9 mouse cellular contexts compared by ENCODE assay signal in the genomic region with DNA sequence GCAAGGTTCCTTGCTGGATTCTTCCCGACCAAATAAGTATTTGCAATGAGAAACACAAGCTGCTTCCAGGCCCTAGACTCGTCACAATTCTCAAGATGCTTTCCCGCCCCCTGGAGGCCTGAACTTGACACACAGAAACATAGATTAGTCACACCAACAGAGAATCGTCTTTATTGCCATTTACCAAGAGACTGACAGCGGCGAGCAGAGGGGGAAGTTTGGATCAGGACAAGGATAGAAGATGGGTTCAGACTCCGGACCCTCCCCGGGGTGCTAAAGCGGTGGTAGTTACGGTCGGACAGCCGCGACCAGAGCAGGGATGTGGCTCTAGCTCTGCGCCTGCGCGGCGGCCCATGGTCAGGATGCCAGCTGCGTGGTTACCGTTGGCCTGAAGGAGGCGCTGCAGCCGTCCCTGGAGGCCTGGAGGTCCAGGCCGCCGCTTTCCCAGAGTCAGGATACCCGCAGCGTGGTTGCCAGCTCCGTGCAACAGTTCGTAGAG. TPM values are rescaled to one million over a fixed set of nuclear protein-coding genes. Genes with fewer than 3 reads are reported as not detected.
DNase-seq lines count a peak whose midpoint lies in the region; ATAC-seq and TF ChIP-seq lines count a peak whose summit lies in the region.
"Had no signal": no experiment of that assay in that cellular context is flagged by ENCODE, and none has a peak within 500 bp of the region (broad histone marks: within the 10 kb centered on the region; RNA-seq: fewer than 3 reads in every experiment).

No protein-coding gene starts in this region.

- peak; percentile 85 for DNase-seq in CH12.LX (ENCODE audit: extremely low read depth)
- DNase-seq in c-Kit-positive CD71-positive TER-119-negative erythroid progenitor cells, embryonic 14.5 days (ENCODE audit: low read depth), result peak; percentile 75
- peak; percentile 94 for DNase-seq in forebrain, embryonic 11.5 days (ENCODE audit: low spot score)
- DNase-seq in kidney, postnatal 25 days, result peak; percentile 86 to 87
- peak in 2 of 3 experiments; percentile 53 to 70 for DNase-seq in liver, embryonic 14.5 days (ENCODE audit: low read depth in 3 of 3, low spot score in 3 of 3)
- DNase-seq in neural tube, embryonic 11.5 days (ENCODE audit: low spot score), result peak; percentile 92

- no peaks in the 10 kb centered on the region for H3K9me3 ChIP-seq in CH12.LX (replicated peaks; ENCODE audit: low read length)
- no peaks in the 10 kb centered on the region for H3K9me3 ChIP-seq in forebrain, embryonic 11.5 days (ENCODE audit: control insufficient read depth, low read length)
- no peaks in the 10 kb centered on the region for H3K9me3 ChIP-seq in heart, embryonic 16.5 days (replicated peaks; ENCODE audit: control insufficient read depth, low read length)
- H3K9me3 ChIP-seq in liver, embryonic 14.5 days (ENCODE audit: control insufficient read depth, low read length), result no peaks in the 10 kb centered on the region
- H3K9me3 ChIP-seq in neural tube, embryonic 11.5 days (ENCODE audit: control insufficient read depth, low read length), result no peaks in the 10 kb centered on the region
- H3K9me3 ChIP-seq in stomach, embryonic 16.5 days (replicated peaks; ENCODE audit: control insufficient read depth, low read length), result no peaks in the 10 kb centered on the region

- WGBS in forebrain, embryonic 11.5 days, result under 1% methylated on average over 27 of the region's 27 CpGs
- WGBS in heart, embryonic 16.5 days, result under 1% methylated on average over 27 of the region's 27 CpGs
- under 1% methylated on average over 27 of the region's 27 CpGs for WGBS in liver, embryonic 14.5 days (ENCODE audit: insufficient replicate concordance)
- under 1% methylated on average over 27 of the region's 27 CpGs for WGBS in neural tube, embryonic 11.5 days
- WGBS in stomach, embryonic 16.5 days, result 1% methylated on average over 27 of the region's 27 CpGs

- ATAC-seq in forebrain, embryonic 11.5 days (replicated peaks; ENCODE audit: low FRiP score), result peak; percentile 75
- ATAC-seq in heart, embryonic 16.5 days (replicated peaks; ENCODE audit: extremely low read depth, insufficient read depth, low FRiP score), result peak; percentile 64
- peak; percentile 67; the same call in 1 of the 2 replicates for ATAC-seq in liver, embryonic 14.5 days (ENCODE audit: insufficient read depth)
- 0 out of 2 replicates have a peak, but pooled peaks have one; percentile 45 for ATAC-seq in neural tube, embryonic 11.5 days (ENCODE audit: insufficient read depth, low FRiP score, low TSS enrichment)
- peak; percentile 44; the same call in 1 of the 2 replicates for ATAC-seq in stomach, embryonic 16.5 days (ENCODE audit: insufficient read depth, low FRiP score)

- H3K4me2 ChIP-seq in CH12.LX (ENCODE audit: insufficient read depth, low read depth, poor library complexity, severe bottlenecking), result peak overlapping the region; percentile 29
- H3K4me2 ChIP-seq in forebrain, embryonic 11.5 days (ENCODE audit: low read depth, low read length, severe bottlenecking), result peak overlapping the region; percentile 85
- H3K4me2 ChIP-seq in heart, embryonic 16.5 days (ENCODE audit: low read depth, low read length), result peak overlapping the region; percentile 89
- H3K4me2 ChIP-seq in liver, embryonic 14.5 days (ENCODE audit: low read depth), result peak overlapping the region; percentile 79
- peak overlapping the region; percentile 60 for H3K4me2 ChIP-seq in neural tube, embryonic 11.5 days (ENCODE audit: low read depth)
- H3K4me2 ChIP-seq in stomach, embryonic 16.5 days (ENCODE audit: low read depth, low read length), result peak overlapping the region; percentile 82

- peak overlapping the region; percentile 50 to 70 (median 51) for H3K4me3 ChIP-seq in CH12.LX (replicated peaks in 1 of 3; ENCODE audit: low read depth in 2 of 3, low read length in 2 of 3, poor library complexity in 1 of 3)
- H3K4me3 ChIP-seq in forebrain, embryonic 11.5 days (ENCODE audit: low read depth, low read length), result peak overlapping the region; percentile 35
- H3K4me3 ChIP-seq in heart, embryonic 16.5 days (ENCODE audit: low read length), result peak overlapping the region; percentile 62
- peak overlapping the region; percentile 55 to 57 for H3K4me3 ChIP-seq in liver, embryonic 14.5 days (ENCODE audit: insufficient read depth in 1 of 2, low read depth in 2 of 2, low read length in 2 of 2)
- H3K4me3 ChIP-seq in neural tube, embryonic 11.5 days (ENCODE audit: low read depth, low read length), result peak overlapping the region; percentile 37
- peak overlapping the region; percentile 52 for H3K4me3 ChIP-seq in stomach, embryonic 16.5 days (replicated peaks; ENCODE audit: low read length)

- in situ Hi-C loops in CH12.LX (cut with MboI; ENCODE audit: low pct_ligation_motif_present, low pct_unique_long_range_greater_than_20kb, low sequenced_read_pairs), result loop anchor here (10.0 kb wide), 1 partner anchor 193 kb away; no protein-coding TSS in a partner anchor

- H3K27me3 ChIP-seq in CH12.LX (replicated peaks), result peaks cover 12% of the 10 kb centered on the region
- peaks cover 13% of the 10 kb centered on the region for H3K27me3 ChIP-seq in forebrain, embryonic 11.5 days (ENCODE audit: control insufficient read depth, insufficient read depth, low read length)
- H3K27me3 ChIP-seq in heart, embryonic 16.5 days (ENCODE audit: control insufficient read depth, insufficient read depth, low read length), result peaks cover 40% of the 10 kb centered on the region
- peaks cover 34% of the 10 kb centered on the region for H3K27me3 ChIP-seq in liver, embryonic 14.5 days (ENCODE audit: control insufficient read depth, insufficient read depth, low read length)
- H3K27me3 ChIP-seq in neural tube, embryonic 11.5 days (ENCODE audit: control insufficient read depth, insufficient read depth, low read length), result peaks cover 16% of the 10 kb centered on the region
- H3K27me3 ChIP-seq in stomach, embryonic 16.5 days (ENCODE audit: control insufficient read depth, insufficient read depth, low read length), result peaks cover 34% of the 10 kb centered on the region

- TF ChIP-seq POLR2A in CH12.LX (IDR thresholded peaks at IDR 0.05; ENCODE audit: low read depth, low read length), result peak; percentile 27; the same call in 1 of the 2 replicates

- peak; percentile 73 for TF ChIP-seq RAD21 in CH12.LX (IDR thresholded peaks at IDR 0.05; ENCODE audit: low read depth, low read length)

- H3K9ac ChIP-seq in CH12.LX (ENCODE audit: insufficient read depth, low read depth), result peak overlapping the region; percentile 11; the same call in 1 of the 2 replicates
- peak overlapping the region; percentile 63 for H3K9ac ChIP-seq in forebrain, embryonic 11.5 days (ENCODE audit: low read length)
- H3K9ac ChIP-seq in heart, embryonic 16.5 days (ENCODE audit: low read length), result peak overlapping the region; percentile 65
- peak overlapping the region; percentile 43 for H3K9ac ChIP-seq in liver, embryonic 14.5 days (replicated peaks)
- peak overlapping the region; percentile 52 for H3K9ac ChIP-seq in neural tube, embryonic 11.5 days (ENCODE audit: low read length)
- peak overlapping the region; percentile 65 for H3K9ac ChIP-seq in stomach, embryonic 16.5 days (ENCODE audit: low read length)

- H3K79me2 ChIP-seq in CH12.LX (replicated peaks; ENCODE audit: control insufficient read depth, extremely low read depth, insufficient read depth, poor library complexity, severe bottlenecking), result no peaks in the 10 kb centered on the region

- TF ChIP-seq EP300 in CH12.LX (IDR thresholded peaks at IDR 0.05; ENCODE audit: low read length), result no peak
- no peak for TF ChIP-seq EP300 in liver, embryonic 14.5 days (IDR thresholded peaks at IDR 0.05; ENCODE audit: low read depth)

- peak; percentile 21 to 72; a peak in 3 of 4 replicates for TF ChIP-seq CTCF in CH12.LX (conservative IDR thresholded peaks at IDR 0.05 in 1 of 2, IDR thresholded peaks at IDR 0.05 in 1 of 2; ENCODE audit: low read depth in 2 of 2, low read length in 2 of 2)
- peak; percentile 88 for TF ChIP-seq CTCF in liver, embryonic 14.5 days (IDR thresholded peaks at IDR 0.05; ENCODE audit: low read depth)

- peaks cover 3 to 7% of the 10 kb centered on the region in 2 experiments for H3K36me3 ChIP-seq in CH12.LX (replicated peaks in 1 of 2; ENCODE audit: control insufficient read depth in 1 of 2, insufficient read depth in 1 of 2, low read length in 1 of 2)
- H3K36me3 ChIP-seq in forebrain, embryonic 11.5 days (ENCODE audit: control insufficient read depth, insufficient read depth, low read length), result no peaks in the 10 kb centered on the region
- H3K36me3 ChIP-seq in heart, embryonic 16.5 days (ENCODE audit: control insufficient read depth, insufficient read depth), result 0 out of 2 replicates have a peak, but pooled peaks cover 2% of the 10 kb centered on the region
- H3K36me3 ChIP-seq in liver, embryonic 14.5 days (replicated peaks; ENCODE audit: control insufficient read depth, insufficient read depth, low read depth), result no peaks in the 10 kb centered on the region
- no peaks in the 10 kb centered on the region for H3K36me3 ChIP-seq in neural tube, embryonic 11.5 days (ENCODE audit: control insufficient read depth, insufficient read depth, low read length)
- H3K36me3 ChIP-seq in stomach, embryonic 16.5 days (ENCODE audit: control insufficient read depth, insufficient read depth, low read length), result no peaks in the 10 kb centered on the region

- dilution Hi-C loops in CH12.LX (cut with MboI; ENCODE audit: extremely low pct_ligation_motif_present, extremely low pct_unique_long_range_greater_than_20kb, low sequenced_read_pairs), result no loop called here

- no peak overlapping the region for H3K27ac ChIP-seq in CH12.LX (ENCODE audit: insufficient read depth, low read depth)
- H3K27ac ChIP-seq in forebrain, embryonic 11.5 days (ENCODE audit: low read depth, low read length), result no peak overlapping the region
- no peak overlapping the region for H3K27ac ChIP-seq in heart, embryonic 16.5 days (ENCODE audit: low read length)
- H3K27ac ChIP-seq in liver, embryonic 14.5 days, result no peak overlapping the region
- H3K27ac ChIP-seq in neural tube, embryonic 11.5 days (ENCODE audit: low read depth, low read length), result no peak overlapping the region
- no peak overlapping the region for H3K27ac ChIP-seq in stomach, embryonic 16.5 days (ENCODE audit: low read length)

- H3K4me1 ChIP-seq in CH12.LX (ENCODE audit: control insufficient read depth in 1 of 2, insufficient read depth in 2 of 2), result peaks cover 24 to 51% of the 10 kb centered on the region in 2 experiments
- peaks cover 8% of the 10 kb centered on the region; the same call in 1 of the 2 replicates for H3K4me1 ChIP-seq in forebrain, embryonic 11.5 days (replicated peaks; ENCODE audit: control insufficient read depth, insufficient read depth, low read length)
- peaks cover 10% of the 10 kb centered on the region; the same call in 1 of the 2 replicates for H3K4me1 ChIP-seq in heart, embryonic 16.5 days (ENCODE audit: control insufficient read depth, insufficient read depth, low read length)
- H3K4me1 ChIP-seq in liver, embryonic 14.5 days (replicated peaks; ENCODE audit: control insufficient read depth in 2 of 2, insufficient read depth in 2 of 2, low read length in 1 of 2), result peaks cover 0 to 4% of the 10 kb centered on the region in 2 experiments; a peak in 3 of 4 replicates
- H3K4me1 ChIP-seq in neural tube, embryonic 11.5 days (ENCODE audit: control insufficient read depth, insufficient read depth, low read length), result 0 out of 2 replicates have a peak, but pooled peaks cover 4% of the 10 kb centered on the region
- H3K4me1 ChIP-seq in stomach, embryonic 16.5 days (ENCODE audit: control insufficient read depth, insufficient read depth, low read length), result peaks cover 8% of the 10 kb centered on the region

RNA-seq across cellular contexts. Expression of a gene that starts 1.1 kb away (rescaled TPM):
- total RNA-seq in CH12.LX (2012; rRNA removed), result not detected in 2 replicates
- not detected in 2 replicates for total RNA-seq in CH12.LX (2014; rRNA removed)
- not detected in 2 replicates for polyA plus RNA-seq in CH12.LX (2012; ENCODE audit: insufficient read length, low read depth)
- not detected in 2 replicates for polyA plus RNA-seq in forebrain, embryonic 11.5 days (2014; fragmentation: Nextera tagmentation; extraction: Ambion mirVana)
- polyA plus RNA-seq in heart, embryonic 16.5 days (2015; fragmentation: Nextera tagmentation; extraction: Ambion mirVana), result not detected in 2 replicates
- polyA plus RNA-seq in liver, embryonic 14.5 days (2012; rRNA removed), result not detected in 2 replicates
- polyA plus RNA-seq in liver, embryonic 14.5 days (2014; fragmentation: Nextera tagmentation; extraction: Ambion mirVana), result not detected in 2 replicates
- not detected in 2 replicates for polyA plus RNA-seq in neural tube, embryonic 11.5 days (2014; fragmentation: Nextera tagmentation; extraction: Ambion mirVana)
- not detected in 2 replicates for polyA plus RNA-seq in stomach, embryonic 16.5 days (2015; fragmentation: Nextera tagmentation; extraction: Ambion mirVana)
- polyA plus RNA-seq: gonadal fat pad, adult 2 months had no signal

RNA-seq across cellular contexts. Expression of a gene that starts 1.9 kb away (rescaled TPM):
- 1.8 and 2.2 TPM in 2 replicates for total RNA-seq in CH12.LX (2012; rRNA removed)
- total RNA-seq in CH12.LX (2014; rRNA removed), result 0.87 and 1.0 TPM in 2 replicates
- 3.4 and 4.0 TPM in 2 replicates for polyA plus RNA-seq in CH12.LX (2012; ENCODE audit: insufficient read length, low read depth)
- polyA plus RNA-seq in forebrain, embryonic 11.5 days (2014; fragmentation: Nextera tagmentation; extraction: Ambion mirVana), result 2.7 and 3.1 TPM in 2 replicates
- polyA plus RNA-seq in heart, embryonic 16.5 days (2015; fragmentation: Nextera tagmentation; extraction: Ambion mirVana), result not detected in 2 replicates
- polyA plus RNA-seq in liver, embryonic 14.5 days (2012; rRNA removed), result 0.02 TPM in 1 of 2 replicates, not detected in the other
- not detected in 2 replicates for polyA plus RNA-seq in liver, embryonic 14.5 days (2014; fragmentation: Nextera tagmentation; extraction: Ambion mirVana)
- 2.2 and 2.4 TPM in 2 replicates for polyA plus RNA-seq in neural tube, embryonic 11.5 days (2014; fragmentation: Nextera tagmentation; extraction: Ambion mirVana)
- polyA plus RNA-seq in stomach, embryonic 16.5 days (2015; fragmentation: Nextera tagmentation; extraction: Ambion mirVana), result 0.14 and 0.22 TPM in 2 replicates

RNA-seq across cellular contexts. Expression of a gene that starts 9.2 kb away (rescaled TPM):
- total RNA-seq in CH12.LX (2012; rRNA removed) (16.6 and 17.0 TPM in 2 replicates), CH12.LX (2014; rRNA removed) (10.9 and 11.5 TPM in 2 replicates)
- 16.7 and 17.9 TPM in 2 replicates for polyA plus RNA-seq in CH12.LX (2012; ENCODE audit: insufficient read length, low read depth)
- polyA plus RNA-seq in forebrain, embryonic 11.5 days (2014; fragmentation: Nextera tagmentation; extraction: Ambion mirVana), result 2.1 and 2.9 TPM in 2 replicates
- 7.1 and 7.7 TPM in 2 replicates for polyA plus RNA-seq in heart, embryonic 16.5 days (2015; fragmentation: Nextera tagmentation; extraction: Ambion mirVana)
- 2.2 and 2.3 TPM in 2 replicates for polyA plus RNA-seq in liver, embryonic 14.5 days (2012; rRNA removed)
- polyA plus RNA-seq in liver, embryonic 14.5 days (2014; fragmentation: Nextera tagmentation; extraction: Ambion mirVana), result 0.76 and 0.77 TPM in 2 replicates
- 2.2 and 2.4 TPM in 2 replicates for polyA plus RNA-seq in neural tube, embryonic 11.5 days (2014; fragmentation: Nextera tagmentation; extraction: Ambion mirVana)
- 6.5 and 7.2 TPM in 2 replicates for polyA plus RNA-seq in stomach, embryonic 16.5 days (2015; fragmentation: Nextera tagmentation; extraction: Ambion mirVana)

RNA-seq across cellular contexts. Expression of a gene that starts 23.6 kb away (rescaled TPM):
- 121 and 144 TPM in 2 replicates for total RNA-seq in CH12.LX (2012; rRNA removed)
- total RNA-seq in CH12.LX (2014; rRNA removed), result 135 and 150 TPM in 2 replicates
- polyA plus RNA-seq in CH12.LX (2012; ENCODE audit: insufficient read length, low read depth), result 144 and 156 TPM in 2 replicates
- polyA plus RNA-seq in forebrain, embryonic 11.5 days (2014; fragmentation: Nextera tagmentation; extraction: Ambion mirVana), result 39.4 and 50.5 TPM in 2 replicates
- 17.9 and 19.9 TPM in 2 replicates for polyA plus RNA-seq in heart, embryonic 16.5 days (2015; fragmentation: Nextera tagmentation; extraction: Ambion mirVana)
- 109 and 127 TPM in 2 replicates for polyA plus RNA-seq in liver, embryonic 14.5 days (2012; rRNA removed)
- 57.4 and 59.9 TPM in 2 replicates for polyA plus RNA-seq in liver, embryonic 14.5 days (2014; fragmentation: Nextera tagmentation; extraction: Ambion mirVana)
- 58.8 and 63.3 TPM in 2 replicates for polyA plus RNA-seq in neural tube, embryonic 11.5 days (2014; fragmentation: Nextera tagmentation; extraction: Ambion mirVana)
- polyA plus RNA-seq in stomach, embryonic 16.5 days (2015; fragmentation: Nextera tagmentation; extraction: Ambion mirVana), result 33.2 and 33.9 TPM in 2 replicates

RNA-seq across cellular contexts. Expression of a gene that starts 47.9 kb away (rescaled TPM):
- total RNA-seq in CH12.LX (2012; rRNA removed) (not detected in 2 replicates), CH12.LX (2014; rRNA removed) (not detected in 2 replicates)
- polyA plus RNA-seq in CH12.LX (2012; ENCODE audit: insufficient read length, low read depth), result 0.54 and 0.57 TPM in 2 replicates
- 0.36 and 0.45 TPM in 2 replicates for polyA plus RNA-seq in forebrain, embryonic 11.5 days (2014; fragmentation: Nextera tagmentation; extraction: Ambion mirVana)
- 0.24 TPM in 1 of 2 replicates, not detected in the other for polyA plus RNA-seq in heart, embryonic 16.5 days (2015; fragmentation: Nextera tagmentation; extraction: Ambion mirVana)
- polyA plus RNA-seq in liver, embryonic 14.5 days (2012; rRNA removed), result not detected in 2 replicates
- polyA plus RNA-seq in liver, embryonic 14.5 days (2014; fragmentation: Nextera tagmentation; extraction: Ambion mirVana), result 0.14 TPM in 1 of 2 replicates, not detected in the other
- polyA plus RNA-seq in neural tube, embryonic 11.5 days (2014; fragmentation: Nextera tagmentation; extraction: Ambion mirVana), result not detected in 2 replicates
- 0.36 TPM in 1 of 2 replicates, not detected in the other for polyA plus RNA-seq in stomach, embryonic 16.5 days (2015; fragmentation: Nextera tagmentation; extraction: Ambion mirVana)

Comparison
In these comparisons a context has a peak if more than half of its experiments do, and no peak if none do; other contexts are left out.
1. H3K4me2 ChIP-seq: peak in every context shown above with its lines; median percentile 89 in heart, embryonic 16.5 days; 85 in forebrain, embryonic 11.5 days; 82 in stomach, embryonic 16.5 days; 79 in liver, embryonic 14.5 days; 60 in neural tube, embryonic 11.5 days; 29 in CH12.LX.
2. H3K9ac ChIP-seq: peak in every context shown above with its lines; median percentile 65 in heart, embryonic 16.5 days; 65 in stomach, embryonic 16.5 days; 63 in forebrain, embryonic 11.5 days; 52 in neural tube, embryonic 11.5 days; 43 in liver, embryonic 14.5 days; 11 in CH12.LX.